Mouse (Mus musculus) right cerebral cortex, adult 2 months (tissue): ENCODE measurements around the gene Sphkap.
A peak's percentile ranks its signal among the peaks of the same experiment; 100 is the strongest.

Experiments
- DNase-seq, 2 experiments: peaks; one replicate each; pipeline ENCODE4 v3.0.0; 2021 to 2022; ENCODE audit warnings: low spot score in 2 of 2

Sphkap gene

GRCm38 (mm10) chr1:83408021-83408464 lies at the start of gene Sphkap:
Sphkap (minus strand) TSS chr1:83408200.
- peak; percentile 66 to 71 for DNase-seq

GRCm38 (mm10) chr1:83451291-83451690 lies 43.3 kb upstream of the Sphkap start:
- DNase-seq, result no peak

GRCm38 (mm10) chr1:83440422-83440821 lies 32.4 kb upstream of the Sphkap start:
- DNase-seq, result no peak

GRCm38 (mm10) chr1:83433932-83434331 lies 25.9 kb upstream of the Sphkap start:
- DNase-seq, result no peak

- no peak for DNase-seq
Measured at GRCm38 (mm10) chr1:83429866-83430265, 21.9 kb upstream of the Sphkap start.

- DNase-seq, result no peak
Measured at GRCm38 (mm10) chr1:83407616-83408015, 384 bp downstream of the Sphkap start.

- DNase-seq, result peak; percentile 37 to 44
Measured at GRCm38 (mm10) chr1:83406882-83407549, 984 bp downstream of the Sphkap start.

- peak in 1 of 2 experiments; percentile 16 for DNase-seq
Measured at GRCm38 (mm10) chr1:83401079-83401478, 6.9 kb downstream of the Sphkap start.

GRCm38 (mm10) chr1:83396284-83396683 lies 11.7 kb downstream of the Sphkap start:
- no peak for DNase-seq

GRCm38 (mm10) chr1:83395559-83395958 lies 12.4 kb downstream of the Sphkap start:
- DNase-seq, result peak; percentile 31 to 36

GRCm38 (mm10) chr1:83389419-83389818 lies 18.6 kb downstream of the Sphkap start:
- peak in 1 of 2 experiments; percentile 18 for DNase-seq

GRCm38 (mm10) chr1:83377404-83377803 lies 30.6 kb downstream of the Sphkap start:
- no peak for DNase-seq

GRCm38 (mm10) chr1:83366456-83366855 lies 41.5 kb downstream of the Sphkap start:
- no peak for DNase-seq

- no peak for DNase-seq
Measured at GRCm38 (mm10) chr1:83362168-83362567, 45.8 kb downstream of the Sphkap start.

- no peak for DNase-seq
Measured at GRCm38 (mm10) chr1:83346453-83346852, 61.5 kb downstream of the Sphkap start.

GRCm38 (mm10) chr1:83345572-83345971 lies 62.4 kb downstream of the Sphkap start:
- DNase-seq, result peak; percentile 49 to 59

GRCm38 (mm10) chr1:83345069-83345468 lies 62.9 kb downstream of the Sphkap start:
- no peak for DNase-seq

- no peak for DNase-seq
Measured at GRCm38 (mm10) chr1:83342726-83343250, 65.2 kb downstream of the Sphkap start.

- no peak for DNase-seq
Measured at GRCm38 (mm10) chr1:83339358-83339757, 68.6 kb downstream of the Sphkap start.

GRCm38 (mm10) chr1:83316917-83317316 lies 91.1 kb downstream of the Sphkap start:
- no peak for DNase-seq

GRCm38 (mm10) chr1:83315146-83315545 lies 92.9 kb downstream of the Sphkap start:
- DNase-seq, result no peak

- no peak for DNase-seq
Measured at GRCm38 (mm10) chr1:83311607-83312295, 96.2 kb downstream of the Sphkap start.
